Mouse (Mus musculus) urinary bladder, postnatal 14 days (tissue): ENCODE measurements at regions not wholly inside any gene's neighbourhood (a gene's known extent, or its start where the extent isn't known, plus 50 kb on each side); places are given as distances from the start of the nearest gene placed in this dataset.

Source experiments
- DNase-seq: peaks from one replicate; pipeline ENCODE4 v3.0.0; 2021; ENCODE audit warnings: low spot score

DNA sequence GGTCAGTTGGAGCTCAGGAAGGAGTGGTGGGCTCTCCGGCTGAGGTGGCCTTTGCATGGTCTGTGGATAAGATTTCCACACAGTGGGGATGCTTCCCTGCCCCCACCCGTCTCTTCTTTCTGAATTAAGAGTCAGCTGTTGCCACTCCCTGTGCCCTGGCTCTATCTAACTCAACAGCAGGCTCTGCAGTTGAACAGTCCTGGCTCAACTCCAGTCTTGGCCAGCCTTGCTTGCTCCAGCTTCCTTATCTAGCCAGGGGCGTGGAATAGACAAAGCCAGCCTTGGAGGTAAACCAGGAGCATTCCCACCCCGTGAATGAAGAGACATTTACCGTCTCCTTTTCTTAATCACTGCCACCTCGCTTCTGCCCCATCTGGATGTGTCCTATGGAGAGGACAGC is 89.7 kb downstream of the Mn1 start:
- peak; percentile 51 for DNase-seq

DNA sequence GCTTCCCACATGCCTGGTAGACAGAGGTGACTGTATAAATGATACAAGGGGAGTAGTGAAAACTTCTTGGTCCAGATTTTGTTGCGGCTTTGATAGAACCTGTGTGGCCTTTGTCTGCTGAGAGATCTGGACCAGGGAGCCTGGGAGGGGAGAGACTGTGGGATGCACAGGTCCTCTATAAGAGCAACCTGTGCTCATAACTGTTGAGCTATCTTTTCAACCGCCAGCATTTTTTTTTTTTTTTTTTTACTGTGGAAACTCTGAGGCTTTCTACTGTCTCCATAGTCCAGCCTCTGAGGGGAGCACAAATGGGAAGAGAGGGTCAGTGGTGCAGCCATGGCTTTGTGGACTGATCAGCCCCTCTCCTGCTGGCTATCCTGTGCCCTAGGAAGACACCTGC is 90.2 kb downstream of the Mn1 start:
- DNase-seq, result no peak

DNA sequence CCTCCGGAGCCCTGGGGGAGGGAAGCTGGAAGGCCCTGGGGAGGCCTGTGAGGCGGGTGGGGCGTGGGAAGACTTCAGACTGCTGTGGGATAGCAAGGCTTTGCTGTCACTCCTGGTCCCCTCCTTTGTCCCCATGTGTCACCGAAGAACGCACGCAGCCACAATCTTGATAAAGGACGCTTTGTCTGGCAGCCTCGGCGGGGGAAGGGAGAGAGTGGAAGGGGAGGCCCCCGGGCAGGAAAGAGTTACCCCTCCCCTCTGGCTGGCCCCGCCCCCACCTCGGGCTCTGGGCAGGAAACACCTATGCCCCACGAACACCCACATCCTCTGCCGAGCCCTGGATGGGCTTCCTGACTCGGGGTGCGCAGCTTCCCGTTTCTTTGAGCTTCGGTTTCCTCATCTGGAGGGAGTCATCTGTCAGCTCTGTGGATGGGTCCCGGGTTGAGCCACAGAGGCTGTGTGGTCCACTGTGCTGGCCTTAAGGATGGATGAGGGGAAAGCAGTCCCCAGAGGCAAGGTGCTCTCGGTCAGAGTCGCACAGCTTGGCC is 91.9 kb downstream of the Mn1 start:
- DNase-seq, result peak; percentile 26

DNA sequence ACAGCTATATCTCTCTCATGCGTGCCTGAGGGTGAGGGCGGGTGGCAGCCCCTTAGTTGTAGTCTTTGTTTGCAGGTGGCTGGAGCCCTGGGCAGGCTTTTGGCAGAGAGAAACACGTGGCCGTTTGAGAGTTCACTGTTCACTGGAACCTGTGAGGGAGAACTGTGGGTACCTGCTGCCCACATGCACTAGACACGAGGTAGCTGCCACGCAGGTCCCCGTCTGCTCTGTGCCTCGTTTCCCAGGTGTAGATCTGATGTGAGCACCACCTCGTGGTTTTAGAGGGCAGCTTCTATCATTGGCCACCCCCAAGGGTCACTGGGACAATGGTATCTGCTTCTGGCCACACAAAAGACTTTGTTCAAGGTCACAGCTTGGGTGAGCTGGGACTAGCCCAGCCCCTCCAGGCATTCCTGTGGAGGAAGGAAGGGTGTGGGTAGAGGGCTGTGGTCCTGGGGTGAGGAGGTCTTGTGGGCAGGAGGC is 92.5 kb downstream of the Mn1 start:
- DNase-seq, result no peak

DNA sequence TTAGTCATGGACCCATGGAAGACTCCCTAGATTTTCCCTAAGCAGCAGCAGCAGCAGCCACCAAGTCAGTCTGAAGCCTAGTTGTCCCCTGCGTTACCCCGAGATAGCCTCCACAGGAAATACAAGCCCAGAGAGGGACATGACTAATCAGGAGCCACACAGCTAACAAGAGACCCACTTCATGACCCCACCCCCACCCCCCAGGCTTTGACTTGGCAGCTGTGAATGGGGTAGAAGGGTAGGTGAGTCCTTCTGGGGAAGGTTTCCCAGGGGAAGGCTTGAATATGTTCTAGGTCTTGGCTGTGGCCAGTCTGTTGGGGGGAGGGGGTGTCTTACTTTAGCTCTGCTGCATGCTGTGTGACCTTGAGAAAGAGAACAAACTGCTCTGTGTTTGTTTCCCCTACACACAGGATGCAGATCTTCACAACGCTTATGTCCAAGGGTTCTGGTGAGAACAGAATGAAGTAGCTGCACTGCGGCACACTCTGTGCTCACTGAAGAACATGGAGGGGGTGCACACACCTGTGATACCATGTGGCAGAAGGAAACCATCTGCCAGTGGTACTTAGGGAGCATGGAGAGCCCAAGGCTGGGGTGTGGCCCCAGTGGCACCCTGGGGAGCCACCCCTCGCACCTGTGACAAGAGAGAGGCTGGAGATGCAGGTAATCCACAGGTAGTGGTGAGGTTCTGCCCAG is 93.2 kb downstream of the Mn1 start:
- DNase-seq, result no peak

DNA sequence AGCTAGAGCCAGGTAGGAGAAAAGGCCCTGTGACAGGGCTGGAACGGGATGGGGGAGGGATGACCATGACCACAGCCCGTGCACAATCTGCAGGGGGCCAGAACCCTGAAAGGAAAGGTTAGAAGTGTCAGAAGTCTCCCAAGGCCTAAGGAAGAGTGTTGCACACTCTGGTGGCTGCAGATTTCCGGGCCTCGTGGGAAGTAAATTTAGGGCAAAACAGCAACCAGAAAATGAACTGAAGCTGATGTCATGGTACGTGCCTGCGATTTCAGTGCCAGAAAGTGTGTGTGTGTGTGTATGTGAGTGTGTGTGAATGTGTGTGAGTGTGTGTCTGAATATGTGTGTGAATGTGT is 93.7 kb downstream of the Mn1 start:
- no peak for DNase-seq

DNA sequence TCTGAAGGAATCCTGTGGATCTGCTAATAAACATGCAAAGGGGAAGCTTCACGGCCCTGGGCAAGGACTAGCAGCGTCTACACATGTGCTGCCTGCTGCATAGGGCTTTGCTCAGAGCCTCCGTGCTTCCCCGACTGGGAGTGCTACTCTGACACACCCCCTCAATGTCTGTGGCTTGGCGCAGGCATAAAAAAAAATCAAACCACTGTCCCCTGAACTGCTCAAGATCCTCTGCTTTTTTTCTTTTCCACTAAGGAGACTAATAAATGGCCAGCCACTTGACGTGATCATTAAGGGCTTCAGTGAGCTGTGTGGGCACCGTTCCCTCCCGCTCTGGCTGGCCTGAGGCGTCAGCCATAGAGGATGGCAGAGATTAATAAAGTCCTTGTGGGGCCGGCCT is 94.8 kb downstream of the Mn1 start:
- no peak for DNase-seq

DNA sequence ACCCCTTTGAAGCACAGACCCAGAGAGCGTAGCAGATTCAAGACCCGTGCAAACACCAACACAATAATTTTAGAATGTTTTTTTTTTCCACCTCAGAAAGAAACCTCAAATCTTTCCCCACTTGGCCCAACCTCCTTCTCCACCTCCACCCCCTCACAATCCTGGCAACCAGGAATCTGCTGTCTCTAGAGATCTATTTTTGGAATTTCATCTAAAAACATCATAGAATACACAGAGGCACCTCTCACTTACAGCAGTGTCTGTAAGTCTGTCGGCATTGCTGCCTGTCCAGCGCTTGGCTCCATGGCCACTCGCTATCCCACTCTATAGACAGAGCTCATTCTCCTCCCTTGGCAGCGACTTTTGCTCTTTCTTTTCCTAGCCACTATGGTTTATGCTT is 96.8 kb downstream of the Mn1 start:
- DNase-seq, result no peak

DNA sequence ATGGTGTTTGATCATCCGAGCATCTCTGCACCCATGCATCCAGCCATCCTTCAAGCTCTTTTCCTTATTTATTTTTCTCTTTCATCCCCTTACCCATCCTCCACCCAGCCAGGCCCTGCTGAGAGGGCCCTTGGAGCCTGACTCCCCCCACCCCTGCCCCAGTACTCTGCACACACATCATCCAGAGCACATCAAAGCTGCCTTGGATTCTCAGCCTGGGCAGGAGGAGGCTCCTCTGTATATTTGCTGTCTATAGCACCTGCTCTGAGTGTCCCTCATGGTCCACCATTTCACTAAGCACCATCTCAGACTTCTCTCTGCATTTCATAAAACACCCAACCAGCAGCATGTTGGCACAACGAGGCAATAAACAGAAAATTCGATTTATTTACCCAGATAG is 101.9 kb downstream of the Mn1 start:
- DNase-seq, result no peak

DNA sequence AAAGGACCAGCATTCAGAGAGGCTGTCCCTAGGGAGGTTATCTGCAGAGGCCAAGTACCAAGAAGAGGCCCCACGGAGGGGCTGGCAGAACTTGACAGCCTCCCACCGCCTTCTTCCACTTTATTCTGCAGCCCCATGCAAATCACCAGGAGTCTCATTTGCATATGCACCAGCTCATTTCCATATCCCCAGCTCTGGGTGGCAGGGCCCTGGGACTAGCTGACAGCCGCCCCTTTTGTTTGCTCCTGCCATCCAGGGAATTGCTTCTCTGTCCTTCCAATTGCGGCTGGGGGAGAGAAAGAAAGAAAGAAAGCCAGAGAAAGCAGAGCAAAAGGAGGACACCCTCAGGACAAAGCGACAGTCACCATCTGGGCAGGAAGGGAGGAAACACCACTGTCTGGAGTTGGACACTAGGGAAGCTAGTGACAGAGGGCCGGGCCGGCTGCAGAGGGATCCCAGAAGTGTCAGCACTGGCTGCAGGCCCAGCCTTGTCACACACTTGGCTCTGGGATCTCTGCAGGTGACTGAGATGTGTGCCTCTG is 102.4 kb downstream of the Mn1 start:
- DNase-seq, result no peak

DNA sequence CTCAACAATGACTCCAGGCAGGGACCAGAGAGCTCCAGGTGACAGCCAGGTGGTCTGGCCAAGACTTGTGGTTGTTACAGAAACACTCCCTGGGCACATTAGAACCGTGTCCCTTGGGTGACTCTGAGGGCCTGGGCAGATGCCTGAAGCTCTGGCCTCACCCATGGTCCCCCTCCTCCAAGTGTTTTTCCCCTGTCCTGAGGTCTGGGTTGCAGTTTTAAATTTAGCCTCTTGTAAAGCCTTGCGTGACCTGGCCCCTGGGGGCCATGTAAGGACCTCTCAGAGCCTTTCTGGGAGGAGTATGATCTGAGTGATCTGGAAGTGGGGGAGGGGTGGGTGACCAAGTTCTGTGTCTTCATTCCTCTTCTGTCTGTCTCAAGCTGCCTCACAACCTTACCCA is 104.7 kb downstream of the Mn1 start:
- no peak for DNase-seq

DNA sequence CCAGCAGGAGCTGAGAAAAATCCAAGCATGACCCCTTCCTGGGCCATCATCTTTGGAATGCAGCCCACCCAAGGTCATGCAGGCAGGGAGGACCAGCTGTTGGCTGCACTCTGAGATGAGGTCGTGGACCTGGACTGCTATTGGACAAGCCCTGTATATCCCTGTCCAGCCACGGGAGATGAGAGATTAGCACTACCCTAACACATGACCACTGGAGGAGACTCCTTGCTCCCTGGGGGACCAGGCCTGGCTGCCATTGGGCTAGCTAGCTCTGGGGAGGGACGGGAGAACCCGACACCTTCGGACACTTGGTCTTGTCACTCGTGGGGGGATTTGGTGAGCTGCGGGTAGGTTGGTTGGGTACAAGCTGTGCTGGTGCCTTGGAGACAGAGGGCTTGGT is 105.4 kb downstream of the Mn1 start:
- no peak for DNase-seq

DNA sequence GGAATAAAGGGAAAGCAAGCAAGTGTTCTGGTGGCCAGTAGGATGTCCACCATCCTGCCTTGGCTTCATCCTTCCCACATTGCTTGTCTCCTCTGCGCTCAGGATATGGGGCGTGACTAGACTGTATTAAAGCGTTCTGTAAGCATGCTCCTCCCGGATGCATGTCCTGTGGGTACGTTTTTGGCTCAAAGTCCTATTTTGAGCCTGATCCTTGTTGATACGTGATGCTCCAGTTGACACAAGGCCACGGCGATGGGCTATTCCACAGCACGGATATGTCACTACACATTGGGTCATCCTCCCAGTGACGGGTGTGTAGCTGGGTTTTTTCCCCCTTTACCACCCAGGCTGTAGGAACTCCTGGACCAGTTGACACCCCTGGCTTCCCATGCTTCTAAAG is 110.6 kb downstream of the Mn1 start:
- DNase-seq, result no peak

DNA sequence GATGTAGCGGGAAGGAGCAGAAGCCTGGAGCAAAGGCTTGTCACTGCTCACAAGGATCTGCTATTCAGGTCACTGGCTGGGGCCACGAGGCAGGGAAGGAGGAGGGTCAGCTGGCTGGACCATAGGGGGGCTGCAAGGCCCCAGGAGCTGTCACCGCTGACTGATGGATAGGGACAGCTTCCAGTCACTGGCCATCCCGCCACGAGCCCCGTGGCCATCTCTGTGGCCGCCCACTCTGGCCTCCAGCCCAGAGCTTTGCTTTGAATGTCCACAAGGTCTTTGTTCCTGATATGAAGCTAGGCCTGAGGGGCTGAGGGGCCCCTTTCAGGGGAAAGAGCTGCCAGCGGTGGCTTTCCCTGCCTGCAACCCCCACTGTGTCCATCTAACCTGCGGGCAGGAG is 111.9 kb downstream of the Mn1 start:
- no peak for DNase-seq

DNA sequence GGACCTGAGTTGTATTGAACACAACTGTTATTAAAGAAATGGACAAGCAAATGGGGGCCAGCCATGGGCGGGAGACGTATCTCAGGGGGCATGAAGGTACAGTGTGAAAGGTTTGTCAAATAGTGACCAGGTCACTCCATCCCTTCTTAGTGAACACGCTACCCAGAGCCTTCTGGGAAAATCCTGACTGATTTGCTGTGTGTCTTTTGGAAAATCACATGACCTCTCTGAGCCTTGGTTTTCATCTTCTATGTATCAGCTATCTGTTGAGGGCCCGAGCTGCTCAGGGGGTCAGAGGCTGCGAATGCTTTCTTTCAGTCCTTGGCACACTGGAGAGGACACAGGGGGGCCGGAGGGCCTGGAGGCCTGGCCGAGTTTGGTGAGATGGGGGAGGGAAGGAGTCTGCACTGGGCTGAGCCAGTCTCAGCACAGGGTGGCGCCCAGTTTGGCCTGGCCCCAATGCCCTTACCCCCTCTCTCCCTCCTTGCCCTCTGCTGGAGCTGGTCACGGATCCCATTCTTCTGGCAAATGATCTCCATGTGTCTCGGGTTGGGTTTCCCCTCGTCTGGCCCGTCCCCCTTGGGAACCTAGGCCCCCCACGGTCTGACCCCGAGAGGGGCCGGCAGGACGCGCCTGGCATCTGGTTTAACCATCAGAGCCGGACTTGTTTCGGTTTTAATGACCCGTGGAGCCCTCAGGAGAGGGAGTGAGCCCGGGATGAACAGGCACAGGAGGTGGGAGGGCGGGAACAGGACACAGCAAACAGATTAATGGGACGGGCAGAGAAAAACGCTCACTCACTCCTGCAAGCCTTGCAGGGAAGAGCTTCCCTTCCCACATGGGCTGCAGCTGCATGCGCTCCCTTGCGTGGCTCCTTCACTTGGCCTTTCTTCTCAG is 113.7 kb downstream of the Mn1 start:
- no peak for DNase-seq

DNA sequence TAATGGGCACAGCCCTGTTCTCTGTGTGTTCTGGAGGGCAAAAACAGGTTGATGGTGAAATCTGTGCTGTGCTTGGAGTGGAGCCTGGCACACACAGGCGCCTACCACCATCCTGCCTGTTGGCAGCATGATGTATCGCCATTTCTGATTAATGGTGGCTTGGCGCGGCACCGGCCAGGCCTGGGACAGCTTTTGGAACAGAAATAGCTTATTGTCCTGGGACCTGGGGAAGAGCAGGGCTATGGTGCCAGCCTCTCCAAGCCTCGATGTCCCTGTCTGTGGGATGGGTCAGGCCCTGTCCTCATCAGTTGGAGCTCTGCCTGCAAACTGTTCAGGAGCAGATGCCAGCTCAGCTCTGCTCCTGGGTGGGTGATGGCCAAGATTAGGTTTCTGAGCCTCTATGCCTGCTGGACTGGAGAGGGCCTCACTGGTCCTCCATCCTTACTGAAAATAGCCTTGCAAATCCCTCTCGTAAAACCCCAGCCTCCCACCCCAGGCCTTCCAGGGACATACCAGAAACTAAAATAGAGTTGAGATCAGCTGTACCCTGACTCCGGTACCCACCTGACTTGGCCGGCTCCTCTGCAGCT is 115.4 kb downstream of the Mn1 start:
- DNase-seq, result no peak

DNA sequence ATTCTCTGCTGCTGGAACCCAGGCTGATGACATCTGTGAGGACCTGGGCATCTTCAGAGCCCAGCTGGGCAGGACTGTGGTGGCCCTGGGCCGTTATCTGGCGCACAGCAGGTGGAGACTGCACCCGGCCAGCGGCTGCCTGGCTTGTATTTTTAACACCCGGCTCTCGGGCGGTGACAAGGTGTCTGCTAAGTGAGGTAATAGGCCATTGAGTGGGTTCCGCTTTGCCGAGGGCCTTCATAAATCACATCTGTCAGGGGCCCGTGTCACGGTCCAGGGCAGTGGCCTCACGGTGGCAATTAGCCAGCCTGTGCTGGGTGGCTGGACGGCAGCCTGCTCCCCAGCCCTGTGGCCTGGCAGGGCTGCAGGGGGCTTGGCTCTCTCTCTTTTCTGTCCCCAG is 118.8 kb downstream of the Mn1 start:
- DNase-seq, result no peak

DNA sequence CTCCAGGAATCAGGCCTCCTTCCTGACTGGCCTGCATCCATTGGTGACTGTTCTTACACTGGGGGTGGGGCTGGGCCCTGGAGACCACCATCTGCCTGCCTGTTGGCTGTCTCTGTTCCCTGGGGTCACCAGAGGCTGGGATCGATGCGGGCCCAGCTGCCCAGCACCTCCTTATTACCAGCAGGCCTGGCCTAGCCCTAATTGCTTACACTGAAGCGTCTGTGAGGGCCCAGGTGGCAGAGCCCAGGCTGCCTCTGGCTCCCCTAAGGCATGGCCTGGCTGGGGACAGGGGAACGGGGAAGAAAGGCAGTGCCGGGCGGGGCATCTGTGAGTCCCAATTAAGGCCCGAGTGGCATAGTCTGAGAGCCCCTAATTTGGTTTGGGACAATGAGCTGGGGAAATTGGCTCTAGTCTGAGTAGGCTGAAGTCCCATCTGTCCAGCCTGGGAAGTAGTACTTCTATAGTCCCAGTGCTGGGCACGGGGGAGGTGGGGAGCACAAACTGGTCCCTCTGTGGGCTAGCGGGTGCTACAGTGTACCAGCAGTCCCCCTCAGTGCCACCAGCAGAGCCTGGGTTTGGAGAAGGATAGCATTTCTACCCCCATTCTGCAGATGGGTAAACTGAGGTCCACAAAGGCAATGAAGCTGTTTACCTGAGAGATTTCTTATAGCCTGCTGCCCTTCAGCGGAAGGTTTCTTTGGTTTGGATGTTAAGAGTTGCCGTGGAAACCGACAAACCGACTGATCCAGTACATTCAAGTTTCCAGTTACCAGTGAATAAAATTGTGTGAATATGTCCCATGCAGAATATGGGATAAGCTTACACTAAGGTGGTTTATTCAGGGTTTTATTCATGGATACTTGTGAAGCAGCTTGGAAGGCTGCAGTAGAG is 121.6 kb downstream of the Mn1 start:
- no peak for DNase-seq

DNA sequence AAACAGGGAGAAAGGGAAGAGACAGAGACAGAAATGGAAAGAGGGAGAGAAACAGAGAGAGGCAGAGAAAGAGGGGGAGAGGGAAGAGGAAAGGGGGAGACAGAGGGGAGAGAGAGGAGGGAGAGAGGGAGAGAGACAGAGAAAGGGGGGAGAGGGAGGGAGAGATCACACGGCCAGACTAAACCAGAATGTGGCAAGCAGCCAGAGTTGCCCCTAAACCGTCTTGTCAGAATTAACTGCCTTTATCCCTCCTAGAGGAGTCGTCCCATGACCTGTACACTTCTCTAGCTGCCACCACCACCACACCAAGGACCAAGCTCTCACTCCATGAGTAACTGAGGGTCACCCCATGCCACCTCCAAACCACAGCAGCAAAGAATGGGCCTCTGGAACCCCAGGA is 123.3 kb downstream of the Mn1 start:
- DNase-seq, result no peak

DNA sequence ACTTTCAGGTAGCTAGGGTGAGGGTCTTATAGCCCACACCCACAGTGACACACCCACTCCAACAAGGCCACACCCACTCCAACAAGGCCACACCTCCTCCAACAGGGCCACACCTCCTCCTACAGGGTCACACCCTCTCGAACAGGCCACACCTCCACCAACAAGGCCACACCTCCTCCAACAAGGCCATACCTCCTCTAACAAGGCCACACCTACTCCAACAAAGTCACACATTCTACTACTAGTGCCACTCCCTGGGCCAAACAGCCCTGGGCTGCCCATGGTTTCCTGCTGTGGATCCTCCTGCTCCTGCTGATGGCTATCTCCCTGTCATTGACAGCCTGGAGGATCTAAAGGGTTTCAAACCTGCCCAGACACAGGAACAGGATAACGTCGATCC is 124.9 kb downstream of the Mn1 start:
- no peak for DNase-seq

DNA sequence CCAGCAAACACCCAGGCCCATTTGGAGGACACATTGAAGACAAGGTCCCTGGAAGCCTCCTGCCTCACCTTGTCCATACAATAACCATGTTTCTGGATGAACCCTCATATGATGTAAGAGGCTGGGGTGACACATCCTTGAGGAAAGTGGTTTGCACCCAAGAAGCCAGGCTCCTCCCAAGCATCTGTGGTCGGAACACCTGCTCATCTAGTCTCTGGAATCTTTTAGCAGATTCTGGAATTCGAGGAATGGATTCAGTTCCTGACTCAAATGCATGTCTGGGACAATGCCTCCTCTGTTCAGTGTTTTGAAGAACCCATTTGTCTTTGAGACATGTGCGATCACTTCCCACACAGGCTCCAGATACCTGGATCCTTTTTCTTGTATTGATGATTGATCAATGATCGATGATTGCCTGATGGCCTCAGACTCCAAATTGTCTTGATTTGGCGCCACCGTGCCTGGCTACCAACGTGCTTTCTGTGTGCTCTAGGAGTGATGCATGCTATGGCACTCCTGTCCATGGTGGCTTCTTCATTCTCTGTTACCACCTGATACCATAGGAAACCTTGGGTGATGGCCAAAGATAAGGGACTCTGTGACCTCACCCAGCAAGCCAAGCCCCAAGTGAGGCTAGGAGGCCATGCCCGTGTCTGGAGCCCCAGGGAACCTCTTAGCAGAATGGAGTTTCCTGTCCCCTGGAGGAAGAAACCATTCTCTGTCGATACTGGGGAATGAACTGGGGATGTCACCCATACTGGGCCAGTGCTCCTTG is 126.7 kb downstream of the Mn1 start:
- no peak for DNase-seq
